Mouse (Mus musculus) layer of hippocampus, adult 9-11 months (tissue): ENCODE measurements at regions not wholly inside any gene's neighbourhood (a gene's known extent, or its start where the extent isn't known, plus 50 kb on each side); places are given as distances from the start of the nearest gene placed in this dataset.
A peak's percentile ranks its signal among the peaks of the same experiment; 100 is the strongest.

ENCODE experiments used
- DNase-seq: peaks from one replicate; pipeline ENCODE4 v3.0.0; 2022

- DNase-seq = no peak
These were observed 56.2 kb downstream of the Rpl36a-ps1 start for GRCm38 (mm10) chr14:98937933-98938332.

GRCm38 (mm10) chr14:98937373-98937772 lies 56.7 kb downstream of the Rpl36a-ps1 start:
- no peak for DNase-seq

GRCm38 (mm10) chr14:98933371-98933916 lies 60.7 kb downstream of the Rpl36a-ps1 start:
- no peak for DNase-seq

GRCm38 (mm10) chr14:98929276-98929675 lies 64.8 kb downstream of the Rpl36a-ps1 start:
- DNase-seq = no peak

- DNase-seq = no peak
These were observed 85.9 kb downstream of the Rpl36a-ps1 start for GRCm38 (mm10) chr14:98908234-98908633.

GRCm38 (mm10) chr14:98898876-98899275 lies 95.2 kb downstream of the Rpl36a-ps1 start:
- DNase-seq = peak; percentile 13

- DNase-seq = no peak
These were observed 96.7 kb downstream of the Rpl36a-ps1 start for GRCm38 (mm10) chr14:98897390-98897789.

GRCm38 (mm10) chr14:98895933-98896332 lies 98.2 kb downstream of the Rpl36a-ps1 start:
- DNase-seq = no peak

- DNase-seq = no peak
These were observed 101.4 kb downstream of the Rpl36a-ps1 start for GRCm38 (mm10) chr14:98892670-98893069.

- DNase-seq = no peak
These were observed 102.7 kb downstream of the Rpl36a-ps1 start for GRCm38 (mm10) chr14:98891252-98891947.

- no peak for DNase-seq
These were observed 106.5 kb downstream of the Rpl36a-ps1 start for GRCm38 (mm10) chr14:98887588-98887987.

- DNase-seq = no peak
These were observed 107.1 kb downstream of the Rpl36a-ps1 start for GRCm38 (mm10) chr14:98886982-98887381.

GRCm38 (mm10) chr14:98882586-98882985 lies 111.5 kb downstream of the Rpl36a-ps1 start:
- DNase-seq = no peak

- no peak for DNase-seq
These were observed 116.2 kb downstream of the Rpl36a-ps1 start for GRCm38 (mm10) chr14:98877956-98878355.

GRCm38 (mm10) chr14:98873446-98873845 lies 120.7 kb downstream of the Rpl36a-ps1 start:
- DNase-seq = no peak

- no peak for DNase-seq
These were observed 124.2 kb downstream of the Rpl36a-ps1 start for GRCm38 (mm10) chr14:98869888-98870287.

- DNase-seq = no peak
These were observed 127.2 kb downstream of the Rpl36a-ps1 start for GRCm38 (mm10) chr14:98866880-98867279.

GRCm38 (mm10) chr14:98864001-98864400 lies 130.1 kb downstream of the Rpl36a-ps1 start:
- DNase-seq = no peak

GRCm38 (mm10) chr14:98863598-98863997 lies 130.5 kb downstream of the Rpl36a-ps1 start:
- DNase-seq = no peak

- no peak for DNase-seq
These were observed 131.9 kb downstream of the Rpl36a-ps1 start for GRCm38 (mm10) chr14:98862095-98862735.

- no peak for DNase-seq
These were observed 135.3 kb downstream of the Rpl36a-ps1 start for GRCm38 (mm10) chr14:98858801-98859200.

- DNase-seq = no peak
These were observed 145.6 kb downstream of the Rpl36a-ps1 start for GRCm38 (mm10) chr14:98848500-98848899.

GRCm38 (mm10) chr14:98844221-98844620 lies 149.9 kb downstream of the Rpl36a-ps1 start:
- no peak for DNase-seq

- DNase-seq = no peak
These were observed 159.8 kb downstream of the Rpl36a-ps1 start for GRCm38 (mm10) chr14:98834316-98834715.
